Mouse (Mus musculus) MEL (cell line): ENCODE measurements around the gene 2210016F16Rik. TPM values are rescaled to one million over a fixed set of nuclear protein-coding genes. Genes with fewer than 3 reads are reported as not detected.

ENCODE experiments used
- DNase-seq: peaks from one replicate; pipeline ENCODE4 v3.0.0; 2011; ENCODE audit warnings: low read depth, low spot score
- H3K27ac ChIP-seq: 2 replicates; pipeline ENCODE4 v1.5.1; 2012; ENCODE audit warnings: low read depth, mild to moderate bottlenecking, control low read depth, low read length, moderate library complexity; ENCODE audit not compliant: control insufficient read depth
- H3K27me3 ChIP-seq, 2 experiments: fragments of 150-350 bp in 1 of 2; sonication (generic) in 1 of 2; 2 replicates each; pipeline ENCODE4 v1.6.1; 2012; ENCODE audit warnings: low read length in 2 of 2, mild to moderate bottlenecking in 2 of 2, improper control_type of control experiment in 1 of 2, moderate library complexity in 1 of 2; ENCODE audit not compliant: insufficient read depth in 2 of 2, control insufficient read depth in 1 of 2
- H3K36me3 ChIP-seq, 2 experiments: 2 replicates each; pipeline ENCODE4 v1.6.1; 2012 to 2014; ENCODE audit warnings: low read length in 2 of 2, improper control_type of control experiment in 1 of 2, inconsistent platforms in 1 of 2, mild to moderate bottlenecking in 1 of 2; ENCODE audit not compliant: insufficient read depth in 2 of 2, control insufficient read depth in 1 of 2
- H3K4me1 ChIP-seq, 2 experiments: fragments of 150-350 bp in 1 of 2; sonication (generic) in 1 of 2; 2 replicates each; pipeline ENCODE4 v1.6.1; 2012; ENCODE audit warnings: low read length in 2 of 2, improper control_type of control experiment in 1 of 2, mild to moderate bottlenecking in 1 of 2; ENCODE audit not compliant: insufficient read depth in 2 of 2, control insufficient read depth in 1 of 2
- H3K4me3 ChIP-seq, 2 experiments: fragments of 150-350 bp in 1 of 2; sonication (generic) in 1 of 2; 2 replicates each; pipeline ENCODE4 v1.5.1; 2012; ENCODE audit warnings: low read depth in 2 of 2, low read length in 2 of 2, mild to moderate bottlenecking in 2 of 2, moderate library complexity in 2 of 2, control low read depth in 1 of 2, improper control_type of control experiment in 1 of 2; ENCODE audit not compliant: control insufficient read depth in 1 of 2, insufficient read depth in 1 of 2
- H3K79me2 ChIP-seq: 2 replicates; pipeline ENCODE4 v1.6.1; 2012; ENCODE audit warnings: mild to moderate bottlenecking, low read length, moderate library complexity; ENCODE audit not compliant: control insufficient read depth, poor library complexity, insufficient read depth
- H3K9ac ChIP-seq: 2 replicates; pipeline ENCODE4 v1.6.1; 2012; ENCODE audit warnings: low read depth, mild to moderate bottlenecking, control low read depth, low read length, moderate library complexity; ENCODE audit not compliant: control insufficient read depth, poor library complexity, severe bottlenecking
- H3K9me3 ChIP-seq: fragments of 150-350 bp; sonication (generic); replicated peaks from 2 replicates; pipeline ENCODE4 v1.6.1; 2012; ENCODE audit warnings: mild to moderate bottlenecking, low read length, improper control_type of control experiment, moderate library complexity; ENCODE audit not compliant: insufficient read depth
- BHLHE40 ChIP-seq: IDR thresholded peaks from 2 replicates; pipeline ENCODE4 v1.6.1; 2012; ENCODE audit warnings: low read depth, mild to moderate bottlenecking, inconsistent platforms, low read length, improper control_type of control experiment, borderline replicate concordance
- CHD2 ChIP-seq: IDR thresholded peaks from 2 replicates; pipeline ENCODE4 v1.6.1; 2011; ENCODE audit warnings: low read length, improper control_type of control experiment
- CTCF ChIP-seq, 3 experiments: IDR thresholded peaks in 2 of 3; conservative IDR thresholded peaks in 1 of 3; 2 replicates each; pipeline ENCODE4 v1.5.1; 2011 to 2012; ENCODE audit warnings: low read length in 3 of 3, low read depth in 2 of 3, mild to moderate bottlenecking in 2 of 3, improper control_type of control experiment in 1 of 3, inconsistent platforms in 1 of 3, mixed read lengths in 1 of 3, moderate library complexity in 1 of 3; ENCODE audit not compliant: control insufficient read depth in 1 of 3, insufficient read depth in 1 of 3, poor library complexity in 1 of 3, severe bottlenecking in 1 of 3
- E2F4 ChIP-seq: IDR thresholded peaks from 2 replicates; pipeline ENCODE4 v1.6.1; 2011; ENCODE audit warnings: low read depth, low read length, improper control_type of control experiment, borderline replicate concordance
- ELF1 ChIP-seq: IDR thresholded peaks from 2 replicates; pipeline ENCODE4 v1.6.1; 2014; ENCODE audit warnings: low read depth, mild to moderate bottlenecking, inconsistent platforms, low read length, improper control_type of control experiment, moderate library complexity
- EP300 ChIP-seq, 2 experiments: IDR thresholded peaks; 2 replicates each; pipeline ENCODE4 v1.6.1; 2011; ENCODE audit warnings: improper control_type of control experiment in 2 of 2, low read length in 2 of 2, low read depth in 1 of 2, mild to moderate bottlenecking in 1 of 2
- ETS1 ChIP-seq: IDR thresholded peaks from 2 replicates; pipeline ENCODE4 v1.6.1; 2012; ENCODE audit warnings: low read depth, mild to moderate bottlenecking, inconsistent platforms, low read length, improper control_type of control experiment, moderate library complexity
- GABPA ChIP-seq: IDR thresholded peaks from 2 replicates; pipeline ENCODE4 v1.6.1; 2012; ENCODE audit warnings: low read depth, mild to moderate bottlenecking, inconsistent platforms, low read length, improper control_type of control experiment, moderate library complexity
- GATA1 ChIP-seq: IDR thresholded peaks from 2 replicates; pipeline ENCODE4 v1.6.1; 2011; ENCODE audit warnings: low read depth, low read length, improper control_type of control experiment
- HCFC1 ChIP-seq: IDR thresholded peaks from 2 replicates; pipeline ENCODE4 v1.6.1; 2012; ENCODE audit warnings: low read depth, mild to moderate bottlenecking, inconsistent platforms, low read length, improper control_type of control experiment, moderate library complexity
- JUND ChIP-seq: IDR thresholded peaks from 2 replicates; pipeline ENCODE4 v1.6.1; 2011; ENCODE audit warnings: low read depth, mild to moderate bottlenecking, improper control_type of control experiment, low read length
- KAT2A ChIP-seq: conservative IDR thresholded peaks from 2 replicates; pipeline ENCODE4 v1.6.1; 2012; ENCODE audit warnings: low read depth, low read length, improper control_type of control experiment, inconsistent platforms
- MAFK ChIP-seq: IDR thresholded peaks from 2 replicates; pipeline ENCODE4 v1.6.1; 2011; ENCODE audit warnings: low read depth, mild to moderate bottlenecking, low read length, improper control_type of control experiment, borderline replicate concordance
- MAX ChIP-seq: IDR thresholded peaks from 2 replicates; pipeline ENCODE4 v1.6.1; 2011; ENCODE audit warnings: low read length, improper control_type of control experiment
- MAZ ChIP-seq: IDR thresholded peaks from 2 replicates; pipeline ENCODE4 v1.6.1; 2012; ENCODE audit warnings: low read depth, mild to moderate bottlenecking, inconsistent platforms, low read length, improper control_type of control experiment
- MEF2A ChIP-seq: IDR thresholded peaks from 2 replicates; pipeline ENCODE4 v1.6.1; 2014; ENCODE audit warnings: low read depth, mild to moderate bottlenecking, inconsistent platforms, low read length, improper control_type of control experiment; ENCODE audit not compliant: poor library complexity, insufficient replicate concordance, severe bottlenecking; ENCODE audit errors: extremely low read depth
- MXI1 ChIP-seq: IDR thresholded peaks from 2 replicates; pipeline ENCODE4 v1.6.1; 2011; ENCODE audit warnings: mild to moderate bottlenecking, low read depth, low read length, improper control_type of control experiment
- MYB ChIP-seq: IDR thresholded peaks from 2 replicates; pipeline ENCODE4 v1.6.1; 2011; ENCODE audit warnings: mild to moderate bottlenecking, low read depth, low read length, improper control_type of control experiment
- MYC ChIP-seq: IDR thresholded peaks from 2 replicates; pipeline ENCODE4 v1.6.1; 2011; ENCODE audit warnings: low read depth, mild to moderate bottlenecking, low read length, improper control_type of control experiment, moderate library complexity
- NELFE ChIP-seq: IDR thresholded peaks from 2 replicates; pipeline ENCODE4 v1.6.1; 2011; ENCODE audit warnings: low read depth, low read length, improper control_type of control experiment
- NRF1 ChIP-seq: IDR thresholded peaks from 2 replicates; pipeline ENCODE4 v1.6.1; 2014; ENCODE audit warnings: low read depth, mild to moderate bottlenecking, inconsistent platforms, low read length, improper control_type of control experiment, moderate library complexity; ENCODE audit not compliant: poor library complexity, insufficient read depth, severe bottlenecking
- POLR2A ChIP-seq, 2 experiments: IDR thresholded peaks; 2 replicates each; pipeline ENCODE4 v1.6.1; 2011 to 2012; ENCODE audit warnings: low read length in 2 of 2, mild to moderate bottlenecking in 2 of 2, control low read depth in 1 of 2, improper control_type of control experiment in 1 of 2, low read depth in 1 of 2, moderate library complexity in 1 of 2; ENCODE audit not compliant: control insufficient read depth in 1 of 2, insufficient read depth in 1 of 2, poor library complexity in 1 of 2
- POLR2AphosphoS2 ChIP-seq: IDR thresholded peaks from 2 replicates; pipeline ENCODE4 v1.6.1; 2011; ENCODE audit warnings: low read length, improper control_type of control experiment
- RAD21 ChIP-seq: IDR thresholded peaks from 2 replicates; pipeline ENCODE4 v1.6.1; 2011; ENCODE audit warnings: mild to moderate bottlenecking, low read depth, low read length, improper control_type of control experiment
- SIN3A ChIP-seq: IDR thresholded peaks from 2 replicates; pipeline ENCODE4 v1.6.1; 2012; ENCODE audit warnings: low read length, improper control_type of control experiment, inconsistent platforms
- SMC3 ChIP-seq: IDR thresholded peaks from 2 replicates; pipeline ENCODE4 v1.6.1; 2011; ENCODE audit warnings: low read depth, low read length, improper control_type of control experiment
- TAL1 ChIP-seq: IDR thresholded peaks from 2 replicates; pipeline ENCODE4 v1.6.1; 2012; ENCODE audit warnings: mild to moderate bottlenecking, inconsistent platforms, low read length, moderate library complexity, mixed read lengths
- TBP ChIP-seq: IDR thresholded peaks from 2 replicates; pipeline ENCODE4 v1.8.0; 2011; ENCODE audit warnings: low read depth, low read length, improper control_type of control experiment
- TCF12 ChIP-seq: IDR thresholded peaks from 2 replicates; pipeline ENCODE4 v1.6.1; 2014; ENCODE audit warnings: low read depth, mild to moderate bottlenecking, inconsistent platforms, low read length, improper control_type of control experiment, moderate library complexity
- USF2 ChIP-seq, 2 experiments: IDR thresholded peaks; 2 replicates each; pipeline ENCODE4 v1.6.1; 2011 to 2012; ENCODE audit warnings: improper control_type of control experiment in 2 of 2, low read length in 2 of 2, borderline replicate concordance in 1 of 2, inconsistent platforms in 1 of 2, low read depth in 1 of 2, mild to moderate bottlenecking in 1 of 2; ENCODE audit not compliant: insufficient read depth in 1 of 2
- ZC3H11A ChIP-seq: IDR thresholded peaks from 2 replicates; pipeline ENCODE4 v1.6.1; 2012; ENCODE audit warnings: low read depth, mild to moderate bottlenecking, inconsistent platforms, low read length, improper control_type of control experiment
- ZKSCAN1 ChIP-seq: IDR thresholded peaks from 2 replicates; pipeline ENCODE4 v1.6.1; 2012; ENCODE audit warnings: low read depth, mild to moderate bottlenecking, inconsistent platforms, low read length, improper control_type of control experiment, moderate library complexity
- ZMIZ1 ChIP-seq: IDR thresholded peaks from 2 replicates; pipeline ENCODE4 v1.6.1; 2012; ENCODE audit warnings: low read depth, mild to moderate bottlenecking, inconsistent platforms, low read length, improper control_type of control experiment, moderate library complexity
- polyA plus RNA-seq, 2 experiments: library from polyadenylated mRNA; stranded (reverse) in 1 of 2; unstranded in 1 of 2; fragments of >175 nt in 1 of 2; fragments of >200 nt in 1 of 2; gene quantifications; 2 replicates each; pipeline versions ENCODE4 v1.2.1 to v1.2.4; 2012; ENCODE audit warnings: low replicate concordance in 2 of 2, low read depth in 1 of 2; ENCODE audit not compliant: insufficient read length in 2 of 2, insufficient read depth in 1 of 2, missing spikeins in 1 of 2
- total RNA-seq: library from RNA; depleted of rRNA; stranded (reverse); fragments of 300-350 nt; gene quantifications from 2 replicates; pipeline ENCODE4 v1.2.3, GENCODE M21; 2012

Gene 2210016F16Rik
- total and polyA plus RNA-seq, 3 experiments, result 0.08 to 0.22 TPM; not detected in 1

DNA sequence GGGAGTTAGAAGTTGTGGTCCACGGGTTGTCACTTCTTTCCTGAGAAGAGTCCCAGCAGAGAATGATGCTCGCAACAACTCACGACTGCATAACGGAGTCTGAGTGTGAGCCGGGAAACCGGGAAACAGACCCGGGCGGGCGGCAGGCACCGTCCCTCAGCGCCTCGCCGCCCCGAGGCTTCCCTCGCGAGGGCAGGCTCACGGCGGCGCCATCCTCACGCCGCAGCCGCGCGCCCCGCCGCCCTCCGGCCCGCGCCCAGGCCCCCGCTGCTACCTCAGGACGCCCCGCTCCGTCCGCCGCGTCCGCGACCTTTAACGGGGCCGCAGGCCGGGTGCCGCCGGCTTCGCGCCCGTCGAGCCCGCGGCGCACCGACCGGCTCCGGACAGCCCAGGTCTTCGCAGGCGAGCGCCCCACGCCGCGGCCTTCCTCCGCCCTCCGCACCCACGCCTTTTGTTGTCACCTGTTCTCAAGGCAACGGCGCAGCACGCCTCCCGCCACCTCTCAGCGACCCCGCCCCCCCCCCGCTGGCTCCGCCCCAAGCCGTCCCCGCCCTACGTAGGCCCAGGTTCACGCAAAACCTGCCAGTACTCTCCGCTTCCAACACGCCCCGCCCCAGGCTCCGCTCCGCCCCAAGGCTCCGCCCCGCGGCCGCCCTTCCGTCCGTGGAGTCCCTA, 26.3 kb downstream of the 2210016F16Rik start, which contains the start of gene Kif27:
Gene Kif27, minus strand, starts transcription at position 494 of the 675 bp plus-strand sequence.
- H3K4me1 ChIP-seq, result 0 out of 4 replicates have a peak, but pooled peaks cover 0 to 3% of the 10 kb centered on the region in 2 experiments
- H3K4me3 ChIP-seq, result peak within 1 kb of the TSS; percentile 67 to 88
- H3K27me3 ChIP-seq, result peaks cover 0 to 4% of the 10 kb centered on the region in 2 experiments; a peak in 2 of 4 replicates
- H3K27ac ChIP-seq, result peak within 1 kb of the TSS; percentile 25
- peak within 1 kb of the TSS; percentile 69 for H3K9ac ChIP-seq
- H3K36me3 ChIP-seq, result no peaks in the 10 kb centered on the region
- peak; percentile 97 for DNase-seq
- H3K9me3 ChIP-seq, result no peaks in the 10 kb centered on the region
- TF ChIP-seq RAD21, result no peak
- TF ChIP-seq MYB, result no peak
- TF ChIP-seq ZMIZ1, result no peak
- TF ChIP-seq SIN3A, result peak; percentile 84
- no peak for TF ChIP-seq TBP
- TF ChIP-seq E2F4, result no peak
- TF ChIP-seq ETS1, result no peak
- no peak for TF ChIP-seq CTCF (IDR thresholded peaks at IDR 0.05 in 2 of 3, conservative IDR thresholded peaks at IDR 0.05 in 1 of 3; ENCODE audit: control insufficient read depth in 1 of 3, insufficient read depth in 1 of 3, low read depth in 2 of 3, low read length in 3 of 3, poor library complexity in 1 of 3, severe bottlenecking in 1 of 3)
- peak; percentile 93 for TF ChIP-seq MXI1
- TF ChIP-seq NELFE, result no peak
- TF ChIP-seq GABPA, result no peak
- TF ChIP-seq HCFC1, result peak; percentile 29; the same call in 1 of the 2 replicates
- TF ChIP-seq MAFK, result no peak
- TF ChIP-seq KAT2A, result no peak
- no peak for TF ChIP-seq NRF1
- TF ChIP-seq GATA1, result no peak
- no peak for TF ChIP-seq MAZ
- 0 out of 2 replicates have a peak, but pooled peaks have one; percentile 16 for TF ChIP-seq ELF1
- TF ChIP-seq MYC, result no peak
- TF ChIP-seq JUND, result no peak
- no peak for TF ChIP-seq TAL1
- TF ChIP-seq ZC3H11A, result no peak
- TF ChIP-seq ZKSCAN1, result no peak
- no peak for TF ChIP-seq MEF2A
- no peak for TF ChIP-seq POLR2A (IDR thresholded peaks at IDR 0.05; ENCODE audit: control insufficient read depth in 1 of 2, insufficient read depth in 1 of 2, low read depth in 1 of 2, low read length in 2 of 2, poor library complexity in 1 of 2)
- TF ChIP-seq TCF12, result no peak
- no peak for TF ChIP-seq USF2 (IDR thresholded peaks at IDR 0.05; ENCODE audit: borderline replicate concordance in 1 of 2, insufficient read depth in 1 of 2, low read depth in 1 of 2, low read length in 2 of 2)
- TF ChIP-seq MAX, result no peak
- TF ChIP-seq POLR2AphosphoS2, result no peak
- TF ChIP-seq CHD2, result no peak
- TF ChIP-seq BHLHE40, result no peak
- no peak for TF ChIP-seq SMC3
- no peak for TF ChIP-seq EP300 (IDR thresholded peaks at IDR 0.05; ENCODE audit: low read depth in 1 of 2, low read length in 2 of 2)
- TF ChIP-seq, all 39 proteins: peak for 4
- H3K79me2 ChIP-seq, result no peaks in the 10 kb centered on the region
